Mouse (Mus musculus) embryonic fibroblast, embryonic 13.5 days (primary cell): ENCODE results near the gene Enpp5.

ENCODE experiments used
- CTCF ChIP-seq: IDR thresholded peaks from 2 replicates; pipeline ENCODE4 v1.5.1; 2011; ENCODE audit warnings: mild to moderate bottlenecking, control low read depth, low read length, moderate library complexity, borderline replicate concordance; ENCODE audit not compliant: insufficient read depth
- POLR2A ChIP-seq: IDR thresholded peaks from 2 replicates; pipeline ENCODE4 v1.6.1; 2011; ENCODE audit warnings: low read depth, mild to moderate bottlenecking, control low read depth, low read length, moderate library complexity

GRCm38 (mm10) chr17:44053427-44053826 lies 25.2 kb upstream of the Enpp5 start:
- TF ChIP-seq POLR2A = no peak
- no peak for TF ChIP-seq CTCF
